Mouse (Mus musculus): Measurements from ENCODE around the gene Kat7. TPM values are rescaled to one million over a fixed set of nuclear protein-coding genes. Genes with fewer than 3 reads are reported as not detected.

The Kat7 gene
- polyA plus RNA-seq, 1 experiment from 2014 or later = 25.0 TPM

DNA sequence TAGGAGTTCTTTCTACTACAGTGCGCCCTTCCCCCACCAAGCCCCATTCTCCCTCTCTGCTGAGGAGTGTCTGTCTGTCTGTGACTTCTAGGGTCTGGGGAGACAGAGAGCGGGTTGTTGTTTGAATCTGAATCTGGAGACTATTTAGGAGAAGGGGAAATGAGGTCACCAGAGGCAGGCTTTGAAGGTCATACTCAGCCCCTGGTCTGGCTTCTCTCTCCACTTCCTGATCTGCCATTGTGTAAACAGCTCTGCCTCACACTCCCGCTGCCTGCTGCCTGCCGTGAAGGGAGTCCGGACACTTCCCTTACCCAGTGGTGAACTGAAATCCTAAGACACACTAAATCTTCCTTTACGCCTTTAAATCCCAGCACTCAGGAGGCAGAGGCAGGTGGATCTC is 71.6 kb downstream of the Kat7 start:
- Histone ChIP-seq H3K4me3 (ENCODE audit: low read depth, low read length) (no peak overlapping the region), H3K36me3 (ENCODE audit: control insufficient read depth, insufficient read depth, low read length) (no peaks in the 10 kb centered on the region), H3K9ac (ENCODE audit: low read length) (no peak overlapping the region), H3K27me3 (ENCODE audit: control insufficient read depth, insufficient read depth, low read length) (no peaks in the 10 kb centered on the region), H3K4me1 (replicated peaks; ENCODE audit: control insufficient read depth, insufficient read depth) (no peaks in the 10 kb centered on the region), H3K9me3 (ENCODE audit: control insufficient read depth, low read length) (no peaks in the 10 kb centered on the region), H3K4me2 (replicated peaks; ENCODE audit: low read depth) (no peak overlapping the region), H3K27ac (replicated peaks) (no peak overlapping the region)
- 48% methylated on average over 6 of the region's 6 CpGs for WGBS
- ATAC-seq (ENCODE audit: low FRiP score, low TSS enrichment) = peak; percentile 52; the same call in 1 of the 2 replicates
- no peak for DNase-seq (ENCODE audit: low spot score)
- no peak for TF ChIP-seq EP300 (optimal IDR thresholded peaks at IDR 0.05)

- TF ChIP-seq EP300 (optimal IDR thresholded peaks at IDR 0.05) (no peak), CTCF (IDR thresholded peaks at IDR 0.05; ENCODE audit: low read depth) (no peak)
- 33% methylated on average over 6 of the region's 6 CpGs for whole genome bisulfite sequencing
- H3K36me3 ChIP-seq (ENCODE audit: control insufficient read depth, insufficient read depth, low read length) = no peaks in the 10 kb centered on the region
- H3K27ac ChIP-seq (replicated peaks) = no peak overlapping the region
- H3K4me3 ChIP-seq (ENCODE audit: low read depth, low read length) = no peak overlapping the region
- DNase-seq (ENCODE audit: low spot score) (no peak), ATAC-seq (ENCODE audit: low FRiP score, low TSS enrichment) (no peak)
- no peak overlapping the region for H3K4me2 ChIP-seq (replicated peaks; ENCODE audit: low read depth)
- no peaks in the 10 kb centered on the region for H3K9me3 ChIP-seq (ENCODE audit: control insufficient read depth, low read length)
- no peaks in the 10 kb centered on the region for H3K27me3 ChIP-seq (ENCODE audit: control insufficient read depth, insufficient read depth, low read length)
- no peaks in the 10 kb centered on the region for H3K4me1 ChIP-seq (replicated peaks; ENCODE audit: control insufficient read depth, insufficient read depth)
- H3K9ac ChIP-seq (ENCODE audit: low read length) = no peak overlapping the region
These were observed 77.7 kb downstream of the Kat7 start for GRCm38 (mm10) chr11:95232329-95232696.

DNA sequence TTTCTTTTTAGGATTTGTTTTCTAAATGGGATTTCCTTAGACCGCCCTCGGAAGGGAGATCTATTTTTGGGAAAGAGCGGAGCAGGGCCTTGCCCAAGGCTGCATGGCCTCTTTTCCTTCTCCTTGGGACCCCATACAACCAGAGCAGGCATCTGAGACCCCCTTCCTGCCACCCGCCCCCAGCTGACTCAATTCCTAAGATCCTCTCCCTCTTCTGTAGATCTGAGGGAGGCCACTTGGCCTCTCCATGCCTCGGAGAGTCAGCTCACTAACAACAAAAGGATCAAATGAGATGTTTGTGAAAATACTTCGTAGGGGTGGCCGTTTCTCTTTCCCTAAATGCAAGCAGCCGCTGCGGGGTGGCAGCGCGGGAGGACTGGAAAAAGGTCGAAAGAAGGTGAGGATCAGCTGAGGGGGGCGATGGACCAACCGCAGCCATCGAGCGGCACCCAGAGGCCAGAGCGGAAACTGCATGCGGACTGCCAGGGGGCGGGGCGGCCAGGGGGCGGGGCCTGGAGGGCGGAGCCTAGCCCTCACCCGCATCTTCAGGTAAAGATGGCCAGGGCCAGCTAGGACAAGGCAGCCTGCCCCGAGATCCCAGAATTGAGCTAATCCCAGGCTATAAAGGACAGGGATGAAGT is 78.2 kb downstream of the Kat7 start:
- Histone ChIP-seq H3K36me3 (ENCODE audit: control insufficient read depth, insufficient read depth, low read length) (no peaks in the 10 kb centered on the region), H3K9me3 (ENCODE audit: control insufficient read depth, low read length) (no peaks in the 10 kb centered on the region), H3K9ac (ENCODE audit: low read length) (no peak overlapping the region), H3K4me1 (replicated peaks; ENCODE audit: control insufficient read depth, insufficient read depth) (no peaks in the 10 kb centered on the region), H3K27ac (replicated peaks) (no peak overlapping the region), H3K4me3 (ENCODE audit: low read depth, low read length) (no peak overlapping the region), H3K4me2 (replicated peaks; ENCODE audit: low read depth) (peak overlapping the region; percentile 35; the same call in 1 of the 2 replicates), H3K27me3 (ENCODE audit: control insufficient read depth, insufficient read depth, low read length) (no peaks in the 10 kb centered on the region)
- DNase-seq (ENCODE audit: low spot score) (peak; percentile 85), ATAC-seq (ENCODE audit: low FRiP score, low TSS enrichment) (peak; percentile 60; the same call in 1 of the 2 replicates)
- TF ChIP-seq EP300 (optimal IDR thresholded peaks at IDR 0.05) (no peak), CTCF (IDR thresholded peaks at IDR 0.05; ENCODE audit: low read depth) (peak; percentile 87)
- WGBS = 13% methylated on average over 23 of the region's 24 CpGs

GRCm38 (mm10) chr11:95227467-95227866 is 82.6 kb downstream of the Kat7 start:
- no peaks in the 10 kb centered on the region for H3K9me3 ChIP-seq (ENCODE audit: control insufficient read depth, low read length)
- H3K4me1 ChIP-seq (replicated peaks; ENCODE audit: control insufficient read depth, insufficient read depth) = peaks cover 5% of the 10 kb centered on the region
- no peak overlapping the region for H3K4me2 ChIP-seq (replicated peaks; ENCODE audit: low read depth)
- no peak overlapping the region for H3K4me3 ChIP-seq (ENCODE audit: low read depth, low read length)
- WGBS = 49% methylated on average over 5 of the region's 5 CpGs
- no peak overlapping the region for H3K9ac ChIP-seq (ENCODE audit: low read length)
- TF ChIP-seq EP300 (optimal IDR thresholded peaks at IDR 0.05) (no peak), CTCF (IDR thresholded peaks at IDR 0.05; ENCODE audit: low read depth) (no peak)
- DNase-seq (ENCODE audit: low spot score) (no peak), ATAC-seq (ENCODE audit: low FRiP score, low TSS enrichment) (no peak)
- H3K27ac ChIP-seq (replicated peaks) = no peak overlapping the region
- no peaks in the 10 kb centered on the region for H3K36me3 ChIP-seq (ENCODE audit: control insufficient read depth, insufficient read depth, low read length)
- H3K27me3 ChIP-seq (ENCODE audit: control insufficient read depth, insufficient read depth, low read length) = no peaks in the 10 kb centered on the region

- Histone ChIP-seq H3K9me3 (ENCODE audit: control insufficient read depth, low read length) (no peaks in the 10 kb centered on the region), H3K4me1 (replicated peaks; ENCODE audit: control insufficient read depth, insufficient read depth) (peaks cover 5% of the 10 kb centered on the region), H3K27me3 (ENCODE audit: control insufficient read depth, insufficient read depth, low read length) (no peaks in the 10 kb centered on the region), H3K36me3 (ENCODE audit: control insufficient read depth, insufficient read depth, low read length) (no peaks in the 10 kb centered on the region), H3K4me2 (replicated peaks; ENCODE audit: low read depth) (no peak overlapping the region), H3K4me3 (ENCODE audit: low read depth, low read length) (no peak overlapping the region), H3K9ac (ENCODE audit: low read length) (no peak overlapping the region), H3K27ac (replicated peaks) (peak overlapping the region; percentile 79)
- TF ChIP-seq EP300 (optimal IDR thresholded peaks at IDR 0.05) (no peak), CTCF (IDR thresholded peaks at IDR 0.05; ENCODE audit: low read depth) (no peak)
- no peak for ATAC-seq (ENCODE audit: low FRiP score, low TSS enrichment)
- 17% methylated on average over 7 of the region's 7 CpGs for WGBS
- no peak for DNase-seq (ENCODE audit: low spot score)
These were observed 84.6 kb downstream of the Kat7 start for GRCm38 (mm10) chr11:95225448-95225847.

Other genes starting within 250 kb of the Kat7 start
- 15.6 and 17.0 TPM in 2 replicates for gene Itga3, start 233.4 kb downstream of the Kat7 start, polyA plus RNA-seq (2015; fragmentation: Nextera tagmentation; extraction: Ambion mirVana)
- gene Dlx3, start 190.1 kb downstream of the Kat7 start, polyA plus RNA-seq (2015; fragmentation: Nextera tagmentation; extraction: Ambion mirVana) = 8.0 and 8.5 TPM in 2 replicates
- 1.6 and 1.7 TPM in 2 replicates for gene Dlx4, start 164.0 kb downstream of the Kat7 start, polyA plus RNA-seq (2015; fragmentation: Nextera tagmentation; extraction: Ambion mirVana)
- 0.25 and 0.29 TPM in 2 replicates for gene Tac4, start 48.7 kb downstream of the Kat7 start, polyA plus RNA-seq (2015; fragmentation: Nextera tagmentation; extraction: Ambion mirVana)
- 5.7 and 6.7 TPM in 2 replicates for gene Fam117a, start 26.8 kb upstream of the Kat7 start, polyA plus RNA-seq (2015; fragmentation: Nextera tagmentation; extraction: Ambion mirVana)
- 106 and 110 TPM in 2 replicates for gene Slc35b1, start 74.4 kb upstream of the Kat7 start, polyA plus RNA-seq (2015; fragmentation: Nextera tagmentation; extraction: Ambion mirVana)
- 92.4 and 96.0 TPM in 2 replicates for gene Spop, start 103.8 kb upstream of the Kat7 start, polyA plus RNA-seq (2015; fragmentation: Nextera tagmentation; extraction: Ambion mirVana)
- gene Nxph3, start 204.3 kb upstream of the Kat7 start, polyA plus RNA-seq (2015; fragmentation: Nextera tagmentation; extraction: Ambion mirVana) = 0.44 and 0.76 TPM in 2 replicates

All from stomach, postnatal 0 days (tissue).